Mouse (Mus musculus) heart, postnatal 0 days (tissue): ENCODE data around the gene Olfr288. TPM values are rescaled to one million over a fixed set of nuclear protein-coding genes. Genes with fewer than 3 reads are reported as not detected.
A peak's percentile ranks its signal among the peaks of the same experiment; 100 is the strongest.

Source experiments
- ATAC-seq: fragments of 200-750 bp; cut with Nextera tagmentation; 2 replicates; pipeline ENCODE4 v1.8.0; 2017; ENCODE audit warnings: low read depth, moderate number of reproducible peaks, moderate library complexity; ENCODE audit not compliant: insufficient read depth
- DNase-seq: peaks from one replicate; pipeline ENCODE4 v3.0.0-alpha.2; 2016; ENCODE audit warnings: low spot score
- H3K27ac ChIP-seq: fragments of 300-500 bp; sonication (generic); 2 replicates; pipeline ENCODE4 v1.5.1; 2014; ENCODE audit warnings: low read depth, mild to moderate bottlenecking
- H3K27me3 ChIP-seq: fragments of 300-500 bp; sonication (generic); 2 replicates; pipeline ENCODE4 v1.6.1; 2014; ENCODE audit warnings: low read length, mixed read lengths; ENCODE audit not compliant: control insufficient read depth, insufficient read depth
- H3K36me3 ChIP-seq: fragments of 300-500 bp; sonication (generic); replicated peaks from 2 replicates; pipeline ENCODE4 v1.6.1; 2014; ENCODE audit warnings: low read length, mixed read lengths; ENCODE audit not compliant: control insufficient read depth, insufficient read depth
- H3K4me1 ChIP-seq: fragments of 300-500 bp; sonication (generic); 2 replicates; pipeline ENCODE4 v1.6.1; 2014; ENCODE audit warnings: antibody characterized with exemption; ENCODE audit not compliant: control insufficient read depth, insufficient read depth
- H3K4me2 ChIP-seq: fragments of 300-500 bp; sonication (generic); 2 replicates; pipeline ENCODE4 v1.6.1; 2014; ENCODE audit warnings: low read depth, mild to moderate bottlenecking, low read length, moderate library complexity
- H3K4me3 ChIP-seq: fragments of 300-500 bp; sonication (generic); 2 replicates; pipeline ENCODE4 v1.5.1; 2014; ENCODE audit warnings: low read depth, low read length
- H3K9ac ChIP-seq: fragments of 300-500 bp; sonication (generic); replicated peaks from 2 replicates; pipeline ENCODE4 v1.6.1; 2014; ENCODE audit warnings: low read depth, low read length, mixed read lengths
- H3K9me3 ChIP-seq: fragments of 300-500 bp; sonication (generic); replicated peaks from 2 replicates; pipeline ENCODE4 v1.6.1; 2016; ENCODE audit warnings: low read length; ENCODE audit not compliant: control insufficient read depth
- CTCF ChIP-seq: IDR thresholded peaks from 2 replicates; pipeline ENCODE4 v1.5.1; 2016; ENCODE audit warnings: antibody characterized with exemption, control low read depth, low read depth
- EP300 ChIP-seq: IDR thresholded peaks from 2 replicates; pipeline ENCODE4 v1.6.1; 2016; ENCODE audit warnings: antibody characterized with exemption, low read depth
- whole genome bisulfite sequencing: fragments of 180-500 bp; shearing (Covaris S2); extraction: QIAGEN DNeasy Blood & Tissue Kit; methylation state at CpG from one replicate; pipeline ENCODE4 v1.1.7; 2014; 5-methylcytosine and 5-hydroxymethylcytosine counted together
- polyA plus RNA-seq: library from polyadenylated mRNA; unstranded; fragments of >200 nt; fragmentation: Nextera tagmentation; extraction: Ambion mirVana; gene quantifications from 2 replicates; pipeline ENCODE4 v1.2.1, GENCODE M21; 2015
- total RNA-seq: library from RNA; depleted of rRNA; stranded (reverse); fragments of >200 nt; gene quantifications from 2 replicates; pipeline ENCODE4 v1.2.3, GENCODE M21; 2014; ENCODE audit warnings: low replicate concordance

Olfr288 gene
- total and polyA plus RNA-seq, 2 experiments from 2014 or later: not detected

DNA sequence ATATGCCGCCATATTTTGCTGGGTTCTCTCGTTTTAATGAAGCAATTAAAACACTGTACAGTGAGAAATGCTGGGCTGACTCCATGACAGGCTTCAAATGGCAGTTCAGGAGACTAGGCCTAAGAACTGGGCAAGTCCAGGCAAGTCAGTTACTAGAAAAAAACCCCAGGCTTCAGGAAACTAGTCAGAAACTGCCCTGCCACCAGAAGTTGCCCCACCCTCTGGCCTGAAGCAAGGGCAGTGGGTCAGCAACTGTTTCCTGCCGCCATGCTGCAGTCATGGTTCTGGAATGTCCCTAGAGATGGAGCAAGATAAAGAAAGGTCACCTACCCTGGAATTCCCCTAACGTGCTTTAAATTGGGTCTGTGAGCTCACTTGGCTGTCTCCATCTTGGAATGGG is 39.4 kb downstream of the Olfr288 start:
- Histone ChIP-seq H3K36me3 (no peaks in the 10 kb centered on the region), H3K4me3 (no peak overlapping the region), H3K9me3 (no peaks in the 10 kb centered on the region), H3K4me1 (no peaks in the 10 kb centered on the region), H3K27ac (no peak overlapping the region), H3K4me2 (no peak overlapping the region), H3K9ac (no peak overlapping the region), H3K27me3 (no peaks in the 10 kb centered on the region)
- WGBS: 52% methylated on average over 4 of the region's 4 CpGs
- no peak for TF ChIP-seq CTCF
- TF ChIP-seq EP300: no peak
- DNase-seq (no peak), ATAC-seq (no peak)

DNA sequence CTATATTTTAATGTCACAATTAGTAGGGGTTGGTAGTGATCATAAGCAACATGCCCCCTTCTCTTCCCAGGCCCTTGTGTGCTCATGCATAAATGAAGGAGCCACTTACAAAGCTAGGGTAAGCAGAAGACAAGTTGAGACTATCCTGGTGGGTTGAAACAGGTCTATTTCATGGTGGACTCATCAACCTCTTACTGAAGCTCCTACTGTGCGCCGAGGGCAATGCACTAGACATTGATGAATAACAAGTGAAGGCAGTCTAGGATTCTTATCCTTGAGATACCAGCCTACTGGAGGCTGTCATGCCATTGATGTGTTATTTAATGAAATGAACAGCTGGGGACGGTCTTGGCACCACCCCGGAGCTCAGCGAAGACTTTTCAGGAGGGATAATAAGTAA is 40.1 kb downstream of the Olfr288 start:
- no peaks in the 10 kb centered on the region for H3K4me1 ChIP-seq
- H3K36me3 ChIP-seq: no peaks in the 10 kb centered on the region
- no peaks in the 10 kb centered on the region for H3K27me3 ChIP-seq
- DNase-seq (no peak), ATAC-seq (no peak)
- H3K4me2 ChIP-seq: no peak overlapping the region
- H3K27ac ChIP-seq: no peak overlapping the region
- TF ChIP-seq EP300 (no peak), CTCF (no peak)
- H3K9ac ChIP-seq: no peak overlapping the region
- H3K9me3 ChIP-seq: no peaks in the 10 kb centered on the region
- WGBS: 83% methylated on average over 5 of the region's 5 CpGs
- no peak overlapping the region for H3K4me3 ChIP-seq

DNA sequence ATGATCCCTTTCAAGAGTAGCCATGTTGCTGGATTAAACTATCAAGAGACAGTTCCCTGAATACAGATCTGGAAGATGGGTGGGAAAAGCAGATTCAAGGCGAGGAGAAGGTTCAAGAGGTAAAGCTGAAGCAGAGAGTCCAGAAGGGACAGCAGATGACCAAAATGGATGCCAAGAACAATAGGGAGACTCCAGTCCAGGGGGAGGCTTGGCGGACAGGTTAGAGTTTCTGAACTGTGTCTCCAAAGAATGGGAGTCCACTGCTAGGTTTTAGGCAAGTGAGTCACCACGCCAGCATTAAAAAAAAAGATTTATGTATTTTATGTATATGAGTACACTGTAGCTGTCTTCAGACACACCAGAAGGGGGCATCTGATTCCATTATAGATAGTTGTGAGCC is 40.7 kb downstream of the Olfr288 start:
- no peak for TF ChIP-seq CTCF
- TF ChIP-seq EP300: no peak
- DNase-seq: no peak
- no peak for ATAC-seq

DNA sequence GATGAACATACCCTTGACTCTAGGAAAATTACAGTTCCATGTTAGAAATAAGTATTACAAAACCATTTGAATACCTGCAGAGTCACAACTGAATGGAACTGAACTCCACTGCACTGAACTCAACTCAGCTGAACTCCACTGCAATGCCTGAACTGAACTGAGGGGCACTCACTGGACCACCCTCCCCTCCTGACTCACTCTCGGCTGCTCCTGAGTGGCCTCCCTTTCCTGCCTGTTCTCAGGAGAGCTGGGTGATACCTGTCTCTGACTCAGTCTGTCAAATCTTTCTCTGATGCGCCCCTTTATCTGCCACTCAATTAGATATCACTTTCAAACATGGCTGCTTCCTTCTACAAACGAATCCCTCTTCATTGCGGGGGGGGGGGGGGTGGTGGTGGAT is 41.2 kb downstream of the Olfr288 start:
- Histone ChIP-seq H3K4me1 (no peaks in the 10 kb centered on the region; the same call in 1 of the 2 replicates), H3K4me2 (no peak overlapping the region), H3K27ac (no peak overlapping the region), H3K36me3 (no peaks in the 10 kb centered on the region), H3K9me3 (no peaks in the 10 kb centered on the region), H3K4me3 (no peak overlapping the region), H3K9ac (no peak overlapping the region), H3K27me3 (no peaks in the 10 kb centered on the region)
- no peak for DNase-seq
- no peak for ATAC-seq
- 49% methylated on average over 4 of the region's 4 CpGs for WGBS
- TF ChIP-seq EP300 (no peak), CTCF (no peak)

More for the DNA sequence above, 40.7 kb downstream of the Olfr288 start:
- Histone ChIP-seq H3K4me2 (no peak overlapping the region), H3K27me3 (no peaks in the 10 kb centered on the region), H3K4me1 (no peaks in the 10 kb centered on the region; the same call in 1 of the 2 replicates), H3K27ac (no peak overlapping the region), H3K4me3 (no peak overlapping the region), H3K36me3 (no peaks in the 10 kb centered on the region), H3K9me3 (no peaks in the 10 kb centered on the region), H3K9ac (no peak overlapping the region)
- WGBS: 64% methylated on average over 3 of the region's 3 CpGs

DNA sequence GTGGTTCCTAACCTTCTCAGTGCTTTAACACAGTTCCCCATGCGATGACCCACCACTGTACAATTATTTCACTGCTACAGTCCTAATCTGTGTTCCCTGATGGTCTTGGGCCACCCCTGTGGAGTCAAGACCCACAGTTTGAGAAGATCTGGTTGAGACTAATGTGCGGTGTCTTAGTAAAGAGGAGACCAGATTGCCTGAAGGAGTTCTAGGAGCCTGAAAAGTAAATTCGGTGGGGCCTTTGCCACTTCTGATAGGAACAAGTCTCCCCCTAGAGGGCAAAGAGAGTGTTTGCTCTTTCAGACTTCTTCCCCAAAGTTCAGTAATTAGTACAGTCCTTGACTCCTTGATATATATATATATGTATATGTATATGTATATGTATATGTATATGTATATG is 41.7 kb downstream of the Olfr288 start:
- Histone ChIP-seq H3K4me2 (no peak overlapping the region), H3K36me3 (no peaks in the 10 kb centered on the region), H3K27ac (no peak overlapping the region), H3K9ac (no peak overlapping the region), H3K9me3 (no peaks in the 10 kb centered on the region), H3K4me3 (no peak overlapping the region), H3K4me1 (no peaks in the 10 kb centered on the region; the same call in 1 of the 2 replicates), H3K27me3 (no peaks in the 10 kb centered on the region)
- ATAC-seq (no peak), DNase-seq (peak; percentile 83)
- WGBS: 29% methylated on average over 3 of the region's 3 CpGs
- TF ChIP-seq CTCF (peak; percentile 71), EP300 (no peak)

DNA sequence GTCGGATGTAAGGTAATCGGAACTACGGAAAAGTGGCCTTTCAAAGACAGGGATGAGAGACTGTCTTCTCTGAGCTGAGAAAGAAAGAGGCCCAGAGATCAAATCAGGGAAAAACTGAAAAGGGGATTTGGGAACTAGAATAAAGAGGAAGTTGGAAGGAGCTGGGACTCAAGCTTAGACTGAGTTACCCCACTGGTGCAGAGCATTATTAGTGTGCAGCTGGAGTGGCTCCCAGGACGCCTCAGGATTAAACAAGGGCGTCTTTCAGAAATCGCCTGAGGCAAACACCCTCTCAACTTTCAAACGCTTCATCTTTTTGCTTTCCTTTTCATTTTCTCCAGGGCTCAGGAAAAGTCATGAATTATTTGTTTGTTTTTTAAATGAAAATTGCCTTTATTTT is 42.4 kb downstream of the Olfr288 start:
- no peaks in the 10 kb centered on the region for H3K36me3 ChIP-seq
- ATAC-seq (no peak), DNase-seq (no peak)
- H3K27ac ChIP-seq: no peak overlapping the region
- no peaks in the 10 kb centered on the region for H3K9me3 ChIP-seq
- H3K4me2 ChIP-seq: no peak overlapping the region
- no peak overlapping the region for H3K9ac ChIP-seq
- H3K27me3 ChIP-seq: no peaks in the 10 kb centered on the region
- peaks cover 6% of the 10 kb centered on the region for H3K4me1 ChIP-seq
- H3K4me3 ChIP-seq: no peak overlapping the region
- TF ChIP-seq EP300: no peak
- TF ChIP-seq CTCF: no peak
- 86% methylated on average over 7 of the region's 7 CpGs for WGBS
